Mouse (Mus musculus): ENCODE results near the gene Glt1d1. TPM values are rescaled to one million over a fixed set of nuclear protein-coding genes. Genes with fewer than 3 reads are reported as not detected.

Glt1d1 gene
- total and polyA plus RNA-seq, 3 experiments = not detected

- H3K4me1 ChIP-seq (ENCODE audit: control insufficient read depth, insufficient read depth, low read length) = peaks cover 3% of the 10 kb centered on the region
- no peak overlapping the region for H3K27ac ChIP-seq
- 68% methylated on average over 10 of the region's 10 CpGs for WGBS
- no peaks in the 10 kb centered on the region for H3K27me3 ChIP-seq (ENCODE audit: control insufficient read depth, insufficient read depth, low read length)
- no peak overlapping the region for H3K4me3 ChIP-seq
- H3K36me3 ChIP-seq (ENCODE audit: control insufficient read depth, insufficient read depth, low read length) = no peaks in the 10 kb centered on the region
- DNase-seq = peak in 1 of 2 experiments; percentile 46
- no peak for TF ChIP-seq POLR2A (IDR thresholded peaks at IDR 0.05; ENCODE audit: insufficient read depth, low read depth, low read length)
- TF ChIP-seq CTCF (IDR thresholded peaks at IDR 0.05) = no peak
- TF ChIP-seq EP300 (IDR thresholded peaks at IDR 0.05; ENCODE audit: insufficient read depth, low read depth, low read length) = no peak
- peaks cover 4% of the 10 kb centered on the region; the same call in 1 of the 2 replicates for H3K79me2 ChIP-seq (replicated peaks; ENCODE audit: control insufficient read depth, insufficient read depth, low read length)
- intact Hi-C loops (cut with DNase I) = no loop called here
- no peak overlapping the region for H3K9ac ChIP-seq (ENCODE audit: low read depth, low read length)
Measured at GRCm38 (mm10) chr5:127621108-127621507, 11.0 kb upstream of the Glt1d1 start.

- H3K9ac ChIP-seq (ENCODE audit: low read depth, low read length) = no peak overlapping the region
- TF ChIP-seq POLR2A (IDR thresholded peaks at IDR 0.05; ENCODE audit: insufficient read depth, low read depth, low read length) = no peak
- TF ChIP-seq CTCF (IDR thresholded peaks at IDR 0.05) = no peak
- TF ChIP-seq EP300 (IDR thresholded peaks at IDR 0.05; ENCODE audit: insufficient read depth, low read depth, low read length) = no peak
- DNase-seq = no peak
- WGBS = 64% methylated on average over 10 of the region's 10 CpGs
- H3K27ac ChIP-seq = no peak overlapping the region
- no peaks in the 10 kb centered on the region for H3K27me3 ChIP-seq (ENCODE audit: control insufficient read depth, insufficient read depth, low read length)
- intact Hi-C loops (cut with DNase I) = no loop called here
- no peaks in the 10 kb centered on the region for H3K4me1 ChIP-seq (ENCODE audit: control insufficient read depth, insufficient read depth, low read length)
- H3K4me3 ChIP-seq = no peak overlapping the region
- no peaks in the 10 kb centered on the region for H3K79me2 ChIP-seq (replicated peaks; ENCODE audit: control insufficient read depth, insufficient read depth, low read length)
- no peaks in the 10 kb centered on the region for H3K36me3 ChIP-seq (ENCODE audit: control insufficient read depth, insufficient read depth, low read length)
Measured at GRCm38 (mm10) chr5:127624427-127625213, 7.4 kb upstream of the Glt1d1 start.

GRCm38 (mm10) chr5:127627242-127627641 lies 4.8 kb upstream of the Glt1d1 start:
- no peak for TF ChIP-seq EP300 (IDR thresholded peaks at IDR 0.05; ENCODE audit: insufficient read depth, low read depth, low read length)
- TF ChIP-seq CTCF (IDR thresholded peaks at IDR 0.05) = 0 out of 2 replicates have a peak, but pooled peaks have one; percentile 8
- no peak for TF ChIP-seq POLR2A (IDR thresholded peaks at IDR 0.05; ENCODE audit: insufficient read depth, low read depth, low read length)
- WGBS = 80% methylated on average over 12 of the region's 12 CpGs
- no peak overlapping the region for H3K9ac ChIP-seq (ENCODE audit: low read depth, low read length)
- no peaks in the 10 kb centered on the region for H3K36me3 ChIP-seq (ENCODE audit: control insufficient read depth, insufficient read depth, low read length)
- no peaks in the 10 kb centered on the region for H3K79me2 ChIP-seq (replicated peaks; ENCODE audit: control insufficient read depth, insufficient read depth, low read length)
- H3K4me1 ChIP-seq (ENCODE audit: control insufficient read depth, insufficient read depth, low read length) = no peaks in the 10 kb centered on the region
- intact Hi-C loops (cut with DNase I) = no loop called here
- no peak for DNase-seq
- peaks cover 3% of the 10 kb centered on the region for H3K27me3 ChIP-seq (ENCODE audit: control insufficient read depth, insufficient read depth, low read length)
- no peak overlapping the region for H3K4me3 ChIP-seq
- no peak overlapping the region for H3K27ac ChIP-seq

DNA sequence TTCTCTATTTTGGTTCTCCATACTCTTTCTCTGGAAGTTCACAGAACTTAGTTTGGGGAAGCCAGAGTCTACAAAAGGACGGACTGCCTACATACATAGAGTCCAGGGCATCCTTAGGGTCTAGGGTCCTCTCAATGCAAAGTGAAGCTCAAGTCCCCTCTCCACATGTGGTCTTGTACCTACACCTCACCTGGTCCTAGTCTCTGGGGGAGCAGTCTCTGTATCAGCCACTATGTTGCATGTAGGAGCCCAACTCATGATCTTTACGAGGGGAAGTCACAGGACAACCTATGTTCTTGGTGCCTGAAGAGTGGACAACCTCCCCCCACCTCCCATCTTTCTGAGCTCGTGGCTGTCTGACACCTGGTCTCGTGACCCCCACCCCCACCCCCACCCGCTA lies 391 bp upstream of the Glt1d1 start:
- whole genome bisulfite sequencing = 10% methylated on average over 5 of the region's 5 CpGs
- H3K36me3 ChIP-seq (ENCODE audit: control insufficient read depth, insufficient read depth, low read length) = no peaks in the 10 kb centered on the region
- H3K27me3 ChIP-seq (ENCODE audit: control insufficient read depth, insufficient read depth, low read length) = peaks cover 13% of the 10 kb centered on the region
- no peak overlapping the region for H3K27ac ChIP-seq
- no peak overlapping the region for H3K4me3 ChIP-seq
- TF ChIP-seq CTCF (IDR thresholded peaks at IDR 0.05) (no peak), EP300 (IDR thresholded peaks at IDR 0.05; ENCODE audit: insufficient read depth, low read depth, low read length) (no peak), POLR2A (IDR thresholded peaks at IDR 0.05; ENCODE audit: insufficient read depth, low read depth, low read length) (no peak)
- no peak overlapping the region for H3K9ac ChIP-seq (ENCODE audit: low read depth, low read length)
- DNase-seq = no peak
- intact Hi-C loops (cut with DNase I) = no loop called here
- H3K4me1 ChIP-seq (ENCODE audit: control insufficient read depth, insufficient read depth, low read length) = no peaks in the 10 kb centered on the region
- no peaks in the 10 kb centered on the region for H3K79me2 ChIP-seq (replicated peaks; ENCODE audit: control insufficient read depth, insufficient read depth, low read length)

DNA sequence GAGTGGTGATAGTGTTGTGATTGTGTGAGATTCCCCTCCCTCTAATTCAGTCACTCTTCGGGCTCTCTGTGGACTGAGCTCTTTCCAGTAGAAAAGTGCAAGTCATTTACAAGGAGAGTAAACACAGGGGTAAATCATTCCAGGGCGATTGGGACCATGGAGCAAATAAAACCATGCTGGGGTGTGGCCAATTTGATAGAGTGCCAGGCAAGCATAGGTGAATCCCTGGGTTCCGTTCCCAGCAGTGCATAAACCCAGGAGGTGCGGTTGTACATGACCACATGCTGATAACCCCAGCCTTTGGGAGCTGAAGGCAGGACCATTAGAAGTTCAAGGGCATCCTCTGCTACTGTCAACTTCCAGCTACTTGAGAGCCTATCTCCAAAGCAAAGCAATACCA lies 1.1 kb downstream of the Glt1d1 start:
- intact Hi-C loops (cut with DNase I) = no loop called here
- peaks cover 13% of the 10 kb centered on the region for H3K27me3 ChIP-seq (ENCODE audit: control insufficient read depth, insufficient read depth, low read length)
- TF ChIP-seq POLR2A (IDR thresholded peaks at IDR 0.05; ENCODE audit: insufficient read depth, low read depth, low read length) (no peak), CTCF (IDR thresholded peaks at IDR 0.05) (no peak), EP300 (IDR thresholded peaks at IDR 0.05; ENCODE audit: insufficient read depth, low read depth, low read length) (no peak)
- no peak overlapping the region for H3K4me3 ChIP-seq
- H3K4me1 ChIP-seq (ENCODE audit: control insufficient read depth, insufficient read depth, low read length) = no peaks in the 10 kb centered on the region
- no peaks in the 10 kb centered on the region for H3K36me3 ChIP-seq (ENCODE audit: control insufficient read depth, insufficient read depth, low read length)
- no peaks in the 10 kb centered on the region for H3K79me2 ChIP-seq (replicated peaks; ENCODE audit: control insufficient read depth, insufficient read depth, low read length)
- no peak overlapping the region for H3K27ac ChIP-seq
- 14% methylated on average over 4 of the region's 4 CpGs for WGBS
- H3K9ac ChIP-seq (ENCODE audit: low read depth, low read length) = no peak overlapping the region
- DNase-seq = no peak

DNA sequence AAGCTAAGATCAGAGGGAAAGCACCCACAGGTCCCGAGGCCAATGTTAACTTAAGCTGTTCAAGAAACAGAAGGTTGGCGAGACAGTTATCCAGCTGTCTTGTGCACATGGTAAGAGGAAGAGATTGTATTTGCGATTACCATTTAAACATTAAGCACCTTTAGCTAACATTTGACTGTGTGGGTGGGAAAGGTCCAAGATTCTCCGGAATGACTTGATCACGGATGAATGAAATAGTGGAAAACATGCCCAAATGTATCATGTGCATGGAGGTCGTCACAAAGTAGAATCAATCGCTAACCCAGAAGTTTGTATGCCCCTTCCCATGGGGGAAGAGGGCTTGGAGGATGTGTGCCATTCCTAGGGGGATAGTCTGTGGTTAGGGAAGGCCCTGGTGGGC lies 1.6 kb downstream of the Glt1d1 start:
- H3K9ac ChIP-seq (ENCODE audit: low read depth, low read length) = no peak overlapping the region
- H3K27ac ChIP-seq = no peak overlapping the region
- no peaks in the 10 kb centered on the region for H3K4me1 ChIP-seq (ENCODE audit: control insufficient read depth, insufficient read depth, low read length)
- H3K79me2 ChIP-seq (replicated peaks; ENCODE audit: control insufficient read depth, insufficient read depth, low read length) = no peaks in the 10 kb centered on the region
- DNase-seq = no peak
- WGBS = 87% methylated on average over 7 of the region's 7 CpGs
- no peak overlapping the region for H3K4me3 ChIP-seq
- H3K36me3 ChIP-seq (ENCODE audit: control insufficient read depth, insufficient read depth, low read length) = no peaks in the 10 kb centered on the region
- intact Hi-C loops (cut with DNase I) = no loop called here
- H3K27me3 ChIP-seq (ENCODE audit: control insufficient read depth, insufficient read depth, low read length) = peaks cover 13% of the 10 kb centered on the region
- no peak for TF ChIP-seq CTCF (IDR thresholded peaks at IDR 0.05)
- TF ChIP-seq EP300 (IDR thresholded peaks at IDR 0.05; ENCODE audit: insufficient read depth, low read depth, low read length) = no peak
- TF ChIP-seq POLR2A (IDR thresholded peaks at IDR 0.05; ENCODE audit: insufficient read depth, low read depth, low read length) = no peak
